Mouse (Mus musculus) intestine, embryonic 15.5 days (tissue): ENCODE data around the gene Slc25a25. TPM values are rescaled to one million over a fixed set of nuclear protein-coding genes. Genes with fewer than 3 reads are reported as not detected.
A peak's percentile ranks its signal among the peaks of the same experiment; 100 is the strongest.

Experiments
- ATAC-seq: fragments of 200-750 bp; cut with Nextera tagmentation; 2 replicates; pipeline ENCODE4 v1.8.0; 2017; ENCODE audit warnings: moderate TSS enrichment, moderate library complexity
- H3K27ac ChIP-seq: fragments of 300-500 bp; sonication (generic); 2 replicates; pipeline ENCODE4 v1.5.1; 2015; ENCODE audit warnings: mild to moderate bottlenecking, inconsistent platforms
- H3K27me3 ChIP-seq: fragments of 300-500 bp; sonication (generic); replicated peaks from 2 replicates; pipeline ENCODE4 v1.6.1; 2015; ENCODE audit warnings: inconsistent platforms
- H3K36me3 ChIP-seq: fragments of 300-500 bp; sonication (generic); 2 replicates; pipeline ENCODE4 v1.6.1; 2015; ENCODE audit warnings: inconsistent platforms
- H3K4me1 ChIP-seq: fragments of 300-500 bp; sonication (generic); replicated peaks from 2 replicates; pipeline ENCODE4 v1.6.1; 2015; ENCODE audit warnings: inconsistent platforms
- H3K4me2 ChIP-seq: fragments of 300-500 bp; sonication (generic); replicated peaks from 2 replicates; pipeline ENCODE4 v1.6.1; 2015; ENCODE audit warnings: mild to moderate bottlenecking, inconsistent platforms
- H3K4me3 ChIP-seq: fragments of 300-500 bp; sonication (generic); replicated peaks from 2 replicates; pipeline ENCODE4 v1.5.1; 2015; ENCODE audit warnings: inconsistent platforms
- H3K9ac ChIP-seq: fragments of 300-500 bp; sonication (generic); 2 replicates; pipeline ENCODE4 v1.6.1; 2015; ENCODE audit warnings: inconsistent platforms
- H3K9me3 ChIP-seq: fragments of 300-500 bp; sonication (generic); 2 replicates; pipeline ENCODE4 v1.6.1; 2016; ENCODE audit warnings: inconsistent platforms
- WGBS: fragments of 180-500 bp; shearing (Covaris S2); methylation state at CpG from one replicate; pipeline ENCODE4 v1.1.7; 2015; 5-methylcytosine and 5-hydroxymethylcytosine counted together
- polyA plus RNA-seq: library from polyadenylated mRNA; unstranded; fragments of >200 nt; fragmentation: Nextera tagmentation; extraction: Ambion mirVana; gene quantifications from 2 replicates; pipeline ENCODE4 v1.2.1, GENCODE M21; 2015

The Slc25a25 gene
- polyA plus RNA-seq, 1 experiment from 2014 or later: 20.1 TPM

DNA sequence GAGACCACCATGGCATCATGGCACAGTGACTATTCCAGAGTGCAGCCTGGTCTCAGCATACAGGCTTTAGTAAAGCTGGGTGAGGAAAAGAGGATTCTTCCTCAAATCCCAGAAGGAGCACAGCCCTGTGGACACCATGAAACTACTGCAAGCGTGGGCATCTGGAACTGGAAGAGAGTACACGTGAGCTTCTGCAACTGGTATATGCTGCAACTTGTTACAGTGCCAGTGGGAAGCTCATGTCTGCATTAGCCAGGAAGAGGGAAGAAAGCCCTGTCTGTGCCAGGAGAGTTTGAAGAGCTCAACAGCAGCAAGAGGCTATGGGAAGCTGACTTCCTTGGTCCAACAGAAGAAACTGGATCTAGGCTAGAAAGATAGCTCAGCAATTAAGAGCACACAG is 68.6 kb downstream of the Slc25a25 start:
- WGBS: 76% methylated on average over 2 of the region's 2 CpGs
- H3K4me1 ChIP-seq: peaks cover 9% of the 10 kb centered on the region; the same call in 1 of the 2 replicates
- H3K9ac ChIP-seq: no peak overlapping the region
- no peaks in the 10 kb centered on the region for H3K9me3 ChIP-seq
- 0 out of 2 replicates have a peak, but pooled peaks cover 6% of the 10 kb centered on the region for H3K27me3 ChIP-seq
- H3K27ac ChIP-seq: no peak overlapping the region
- peaks cover 16% of the 10 kb centered on the region for H3K36me3 ChIP-seq
- peak overlapping the region; percentile 65; the same call in 1 of the 2 replicates for H3K4me3 ChIP-seq
- ATAC-seq: no peak
- no peak overlapping the region for H3K4me2 ChIP-seq

DNA sequence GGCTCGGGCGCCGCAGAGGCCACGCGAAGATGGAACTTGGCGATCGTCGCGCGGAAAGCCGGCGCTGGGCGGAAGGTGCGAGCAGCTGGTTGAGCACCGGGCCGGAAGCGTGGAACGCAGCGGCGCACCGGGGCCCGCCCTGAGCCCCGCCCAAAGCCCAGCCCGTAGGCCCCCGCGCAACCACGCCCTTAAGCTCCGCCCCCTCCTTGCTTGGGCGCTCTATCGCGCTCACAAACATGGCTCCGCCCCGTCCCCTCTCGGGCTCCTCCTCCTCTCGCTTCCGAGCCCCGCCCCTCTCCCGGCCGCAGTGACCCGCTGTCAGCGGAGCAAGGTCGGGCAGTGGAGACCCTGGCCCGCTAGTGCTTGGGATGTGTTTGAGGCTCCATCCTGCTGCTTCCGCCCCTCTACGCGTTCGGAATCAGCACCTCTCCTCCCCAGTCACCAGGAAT is 69.4 kb downstream of the Slc25a25 start, which contains the start of gene 1110008P14Rik:
Gene 1110008P14Rik (minus strand): TSS at position 164 of the 449 bp plus-strand sequence.
- Histone ChIP-seq H3K9me3 (no peaks in the 10 kb centered on the region), H3K27me3 (0 out of 2 replicates have a peak, but pooled peaks cover 6% of the 10 kb centered on the region), H3K36me3 (peaks cover 23% of the 10 kb centered on the region), H3K4me3 (peak within 1 kb of the TSS; percentile 65), H3K4me2 (peak within 1 kb of the TSS; percentile 96), H3K9ac (peak within 1 kb of the TSS; percentile 59), H3K27ac (no peak within 1 kb of the TSS), H3K4me1 (peaks cover 9% of the 10 kb centered on the region; the same call in 1 of the 2 replicates)
- ATAC-seq: peak; percentile 97
- WGBS: under 1% methylated on average over 47 of the region's 47 CpGs

DNA sequence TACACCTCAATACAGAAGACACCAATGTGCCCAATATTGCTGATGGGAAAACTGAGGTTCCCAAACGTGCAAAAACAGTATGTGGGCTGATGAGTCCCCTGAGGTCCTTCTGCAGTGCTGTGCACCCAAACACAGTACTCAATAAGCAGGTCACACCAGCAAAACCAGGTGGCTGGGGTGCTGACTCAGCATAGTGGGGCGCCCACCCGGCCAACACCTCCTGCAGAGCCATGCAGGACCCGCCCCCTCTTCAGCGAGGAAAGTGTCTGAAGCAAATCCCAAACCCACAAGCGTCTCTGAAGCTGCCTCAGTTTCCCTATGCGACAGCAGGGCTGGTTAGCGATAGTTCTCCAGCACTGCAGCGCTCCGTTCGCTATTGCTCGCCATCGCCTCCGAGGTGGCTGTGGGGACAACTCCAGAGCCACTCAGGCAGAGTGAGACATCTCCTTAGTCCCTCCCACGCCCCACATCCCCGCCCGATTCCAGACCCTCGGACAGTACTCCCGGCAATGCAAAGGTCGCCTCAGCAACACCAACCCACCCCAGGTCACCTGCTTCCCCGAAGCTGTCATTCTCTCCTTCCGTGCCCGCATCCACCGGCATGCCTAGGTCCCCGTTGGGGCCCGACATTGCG is 70.0 kb downstream of the Slc25a25 start:
- Histone ChIP-seq H3K9me3 (no peaks in the 10 kb centered on the region), H3K36me3 (peaks cover 28% of the 10 kb centered on the region), H3K4me3 (peak overlapping the region; percentile 65), H3K4me1 (peaks cover 9% of the 10 kb centered on the region; the same call in 1 of the 2 replicates), H3K4me2 (peak overlapping the region; percentile 96), H3K27me3 (0 out of 2 replicates have a peak, but pooled peaks cover 6% of the 10 kb centered on the region), H3K27ac (no peak overlapping the region), H3K9ac (peak overlapping the region; percentile 59)
- ATAC-seq: peak; percentile 63
- under 1% methylated on average over 27 of the region's 27 CpGs for WGBS

DNA sequence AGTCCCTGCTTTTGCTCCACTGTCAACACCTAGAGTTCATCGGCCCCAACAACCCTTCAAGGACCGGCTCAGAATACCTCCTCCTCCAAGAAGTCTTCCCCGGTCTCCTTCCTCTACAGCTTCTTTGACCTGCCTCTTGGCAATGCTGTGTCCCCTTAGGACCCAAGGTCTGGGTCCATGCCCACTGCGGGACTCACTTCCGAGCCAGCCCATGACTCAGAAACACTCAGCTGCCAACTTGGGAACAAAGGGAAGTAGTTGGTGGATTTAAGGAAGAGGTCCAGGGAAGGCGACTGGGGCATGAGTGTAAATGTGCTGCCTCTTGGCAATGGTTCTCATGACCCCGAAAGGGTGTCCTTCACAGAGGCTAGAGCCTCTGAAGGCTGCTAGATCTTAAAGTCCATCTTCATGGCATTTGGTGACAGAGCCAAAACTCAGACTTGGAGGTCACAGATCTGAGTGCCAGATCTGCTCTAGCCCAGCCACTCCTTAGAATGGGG is 71.2 kb downstream of the Slc25a25 start:
- Histone ChIP-seq H3K9ac (no peak overlapping the region), H3K27ac (no peak overlapping the region)
- 88% methylated on average over 7 of the region's 7 CpGs for WGBS

DNA sequence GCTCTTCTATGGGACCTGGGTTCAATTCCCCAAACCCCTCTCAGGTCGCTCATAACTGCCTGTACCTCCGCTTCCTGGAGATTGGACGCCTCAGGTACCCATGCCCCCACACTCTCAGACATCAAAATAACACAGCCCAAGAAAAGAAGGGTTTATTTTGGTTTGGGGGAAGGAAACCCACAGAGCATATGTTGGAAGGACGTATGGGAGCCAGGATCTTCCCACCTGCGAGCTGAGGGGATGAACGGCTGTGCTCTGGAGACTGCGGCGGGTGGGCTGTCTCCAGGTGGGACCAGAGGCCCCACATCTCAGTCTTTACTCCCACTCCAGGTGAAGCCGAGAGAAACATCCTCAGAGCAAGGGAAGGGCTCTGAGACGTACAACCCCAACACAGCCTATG is 74.3 kb downstream of the Slc25a25 start:
- no peak overlapping the region for H3K4me3 ChIP-seq
- peaks cover 57% of the 10 kb centered on the region for H3K36me3 ChIP-seq
- H3K4me2 ChIP-seq: no peak overlapping the region
- H3K27ac ChIP-seq: no peak overlapping the region
- no peaks in the 10 kb centered on the region for H3K27me3 ChIP-seq
- ATAC-seq: no peak
- no peaks in the 10 kb centered on the region for H3K9me3 ChIP-seq
- H3K4me1 ChIP-seq: peaks cover 5% of the 10 kb centered on the region; the same call in 1 of the 2 replicates
- no peak overlapping the region for H3K9ac ChIP-seq
- 92% methylated on average over 10 of the region's 10 CpGs for WGBS

More for the DNA sequence above, 71.2 kb downstream of the Slc25a25 start:
- Histone ChIP-seq H3K4me3 (no peak overlapping the region), H3K4me2 (no peak overlapping the region), H3K27me3 (0 out of 2 replicates have a peak, but pooled peaks cover 6% of the 10 kb centered on the region), H3K36me3 (peaks cover 40% of the 10 kb centered on the region), H3K9me3 (no peaks in the 10 kb centered on the region), H3K4me1 (peaks cover 9% of the 10 kb centered on the region; the same call in 1 of the 2 replicates)
- no peak for ATAC-seq

DNA sequence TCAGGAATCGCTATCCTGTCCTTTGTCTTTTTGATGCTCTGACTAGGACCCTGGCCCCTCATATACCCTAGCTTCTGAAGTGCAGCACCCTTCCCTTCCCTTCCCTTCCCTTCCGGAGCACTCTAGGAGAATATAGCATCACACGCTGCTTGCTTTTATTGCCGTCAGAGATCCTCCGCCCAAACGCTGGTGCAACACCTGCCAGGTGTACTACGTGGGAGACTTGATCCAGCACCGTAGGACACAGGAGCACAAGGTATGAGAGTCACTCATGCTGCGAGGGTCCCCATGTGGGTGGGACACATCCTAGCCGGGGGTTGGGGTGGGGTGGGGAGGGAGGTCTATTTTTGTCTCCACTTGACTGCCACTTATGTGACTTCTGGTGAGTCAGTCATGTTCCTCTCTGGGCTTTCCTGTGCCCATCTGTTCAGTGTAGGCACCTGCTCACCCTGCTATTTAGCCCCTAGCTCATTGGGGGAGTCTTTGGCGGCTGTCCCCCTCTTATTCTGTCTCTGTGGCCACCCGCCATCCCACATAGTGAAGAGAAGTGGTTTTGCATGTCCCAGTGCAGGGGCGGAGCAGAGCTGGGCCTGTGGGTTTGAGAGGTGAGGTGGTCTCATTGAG is 75.8 kb downstream of the Slc25a25 start:
- H3K4me3 ChIP-seq: no peak overlapping the region
- ATAC-seq: no peak
- H3K4me2 ChIP-seq: no peak overlapping the region
- no peak overlapping the region for H3K27ac ChIP-seq
- H3K27me3 ChIP-seq: no peaks in the 10 kb centered on the region
- WGBS: 87% methylated on average over 13 of the region's 13 CpGs
- no peaks in the 10 kb centered on the region for H3K4me1 ChIP-seq
- no peak overlapping the region for H3K9ac ChIP-seq
- H3K36me3 ChIP-seq: peaks cover 70% of the 10 kb centered on the region
- H3K9me3 ChIP-seq: no peaks in the 10 kb centered on the region

DNA sequence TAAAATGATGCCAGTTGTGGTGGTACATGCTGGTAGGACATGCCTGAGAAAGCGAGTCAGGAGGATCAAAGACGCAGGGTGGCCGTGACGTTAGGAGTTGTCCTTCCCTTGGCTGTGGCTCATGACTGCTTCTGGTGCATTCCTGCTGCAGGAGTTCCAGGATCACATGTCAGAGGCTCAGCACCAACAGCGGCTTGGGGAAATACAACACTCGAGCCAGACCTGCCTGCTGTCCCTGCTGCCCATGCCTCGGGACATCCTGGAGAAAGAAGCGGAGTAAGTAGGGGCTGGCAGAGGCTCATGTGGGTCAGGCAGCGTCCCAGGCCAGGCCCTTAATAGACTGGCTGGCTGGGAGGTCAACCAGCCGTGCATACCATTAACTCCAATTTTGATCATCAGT is 77.1 kb downstream of the Slc25a25 start:
- Histone ChIP-seq H3K9me3 (no peaks in the 10 kb centered on the region), H3K4me1 (no peaks in the 10 kb centered on the region), H3K4me3 (no peak overlapping the region), H3K36me3 (peaks cover 75% of the 10 kb centered on the region), H3K27ac (no peak overlapping the region), H3K4me2 (no peak overlapping the region), H3K9ac (no peak overlapping the region), H3K27me3 (no peaks in the 10 kb centered on the region)
- 89% methylated on average over 10 of the region's 10 CpGs for WGBS
- ATAC-seq: no peak

DNA sequence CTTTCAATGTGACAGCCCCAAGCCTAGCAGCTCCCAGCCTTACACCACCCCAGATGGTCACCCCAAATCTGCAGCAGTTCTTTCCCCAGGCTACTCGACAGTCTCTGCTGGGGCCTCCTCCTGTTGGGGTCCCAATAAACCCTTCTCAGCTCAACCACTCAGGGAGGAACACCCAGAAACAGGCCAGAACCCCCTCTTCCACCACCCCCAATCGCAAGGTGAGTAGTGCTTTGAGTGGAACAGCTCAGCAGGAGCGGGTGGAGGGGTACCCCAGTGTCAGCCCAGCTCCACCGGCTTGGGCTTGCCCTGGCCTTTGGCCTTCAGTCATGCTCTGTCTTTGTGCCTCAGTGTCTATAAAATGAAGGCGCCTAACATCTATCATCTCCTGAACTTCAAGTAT is 83.9 kb downstream of the Slc25a25 start:
- ATAC-seq: no peak
- H3K9me3 ChIP-seq: no peaks in the 10 kb centered on the region
- peaks cover 41% of the 10 kb centered on the region for H3K36me3 ChIP-seq
- H3K27me3 ChIP-seq: no peaks in the 10 kb centered on the region
- no peak overlapping the region for H3K27ac ChIP-seq
- H3K4me3 ChIP-seq: no peak overlapping the region
- no peak overlapping the region for H3K4me2 ChIP-seq
- no peak overlapping the region for H3K9ac ChIP-seq
- 95% methylated on average over 5 of the region's 5 CpGs for WGBS
- H3K4me1 ChIP-seq: peaks cover 11% of the 10 kb centered on the region

Other genes with a start within 250 kb of the Slc25a25 start
- 26.0 and 26.8 TPM in 2 replicates for gene Pomt1, start 214.9 kb downstream of the Slc25a25 start, polyA plus RNA-seq
- gene Uck1, start 191.3 kb downstream of the Slc25a25 start, polyA plus RNA-seq: 64.7 and 69.0 TPM in 2 replicates
- 19.7 and 20.5 TPM in 2 replicates for gene Golga2, start 164.1 kb downstream of the Slc25a25 start, polyA plus RNA-seq
- gene Swi5, start 163.4 kb downstream of the Slc25a25 start, polyA plus RNA-seq: 387 and 409 TPM in 2 replicates
- 38.9 and 39.8 TPM in 2 replicates for gene Ciz1, start 99.1 kb downstream of the Slc25a25 start, polyA plus RNA-seq
- gene Dnm1, start 98.1 kb downstream of the Slc25a25 start, polyA plus RNA-seq: 12.2 and 16.4 TPM in 2 replicates
- 38.6 and 42.5 TPM in 2 replicates for gene 1110008P14Rik, start 69.5 kb downstream of the Slc25a25 start, polyA plus RNA-seq
- gene Lcn2, start 63.2 kb downstream of the Slc25a25 start, polyA plus RNA-seq: 1.8 and 4.7 TPM in 2 replicates
- 43.5 and 48.2 TPM in 2 replicates for gene Ptges2, start 55.5 kb downstream of the Slc25a25 start, polyA plus RNA-seq
- gene Naif1, start 988 bp downstream of the Slc25a25 start, polyA plus RNA-seq: 4.7 and 5.0 TPM in 2 replicates
- gene Fam102a, start 83.9 kb upstream of the Slc25a25 start, polyA plus RNA-seq: 9.7 and 9.8 TPM in 2 replicates
- gene Dpm2, start 119.4 kb upstream of the Slc25a25 start, polyA plus RNA-seq: 115 and 121 TPM in 2 replicates
- gene Pip5kl1, start 123.4 kb upstream of the Slc25a25 start, polyA plus RNA-seq: 0.56 and 0.69 TPM in 2 replicates
- gene 9430097D07Rik, start 124.2 kb upstream of the Slc25a25 start, polyA plus RNA-seq: not detected in 2 replicates
- gene St6galnac4, start 135.7 kb upstream of the Slc25a25 start, polyA plus RNA-seq: 16.4 and 18.8 TPM in 2 replicates
- 14.0 and 15.7 TPM in 2 replicates for gene St6galnac6, start 148.3 kb upstream of the Slc25a25 start, polyA plus RNA-seq
- gene Ak1, start 170.3 kb upstream of the Slc25a25 start, polyA plus RNA-seq: 19.2 and 19.6 TPM in 2 replicates
- 62.6 and 63.2 TPM in 2 replicates for gene Eng, start 195.2 kb upstream of the Slc25a25 start, polyA plus RNA-seq